ENCODE assay signal across 17 mouse cellular contexts in genomic region chr12:6168795-6169194, GRCm38 (mm10).
"Had no signal": no experiment of that assay in that cellular context is flagged by ENCODE, and none has a peak within 500 bp of the region (broad histone marks: within the 10 kb centered on the region; RNA-seq: fewer than 3 reads in every experiment).

No protein-coding gene starts in this region.

- H3K4me3 ChIP-seq: lung, embryonic 15.5 days; megakaryocyte, embryonic 14.5 days; midbrain, embryonic 13.5 days; midbrain, embryonic 15.5 days; neural tube, embryonic 12.5 days; stomach, embryonic 15.5 days had no signal

- H3K27ac ChIP-seq: lung, embryonic 15.5 days; macrophage; midbrain, embryonic 13.5 days; midbrain, embryonic 15.5 days; neural tube, embryonic 12.5 days; stomach, embryonic 15.5 days; stomach, postnatal 0 days had no signal

- ATAC-seq: liver, postnatal 0 days; lung, postnatal 0 days; midbrain, embryonic 13.5 days; midbrain, embryonic 15.5 days had no signal

- DNase-seq: liver, postnatal 0 days; lung, adult 2 months; lung, postnatal 14 days; lung, postnatal 36 days; right cerebral cortex, postnatal 14 days; thymus, adult 18-20 months; thymus, postnatal 14 days; thymus, postnatal 36 days had no signal
